Mouse (Mus musculus): ENCODE measurements around the gene BC003965. TPM values are rescaled to one million over a fixed set of nuclear protein-coding genes. Genes with fewer than 3 reads are reported as not detected.
A peak's percentile ranks its signal among the peaks of the same experiment; 100 is the strongest.

Gene BC003965
- polyA plus RNA-seq (2015; fragmentation: Nextera tagmentation; extraction: Ambion mirVana): 31.4 and 33.6 TPM in 2 replicates

DNA sequence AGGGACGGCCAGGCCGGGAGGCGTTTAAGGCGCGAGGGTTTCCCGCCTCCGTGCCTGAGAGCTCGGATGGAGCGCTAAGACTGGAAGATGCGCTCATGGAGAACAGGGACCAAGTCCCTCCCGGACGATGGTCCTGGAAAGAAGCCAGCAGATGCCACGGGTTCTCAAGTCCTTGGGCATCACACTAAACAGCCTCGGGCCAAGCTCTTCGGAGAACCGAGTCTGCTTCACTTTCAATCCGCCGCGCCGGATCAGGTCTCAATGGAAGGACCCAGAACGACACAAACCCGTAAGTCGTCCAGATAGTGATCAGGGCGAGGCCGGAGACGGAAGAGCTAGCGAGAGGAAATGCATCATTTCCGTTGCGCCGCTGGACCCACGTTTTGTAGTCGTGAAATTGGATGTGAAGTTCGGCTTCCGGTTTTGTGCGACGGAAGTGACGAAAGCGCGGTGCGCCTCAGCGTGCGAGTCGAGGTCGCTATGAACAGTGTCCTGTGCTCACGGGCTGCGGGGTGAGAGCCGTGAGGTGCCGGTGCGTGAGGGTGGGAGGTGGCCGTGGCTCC is at the start of gene BC003965:
TSS of gene BC003965 (plus strand) at position 426 of the 563 bp plus-strand sequence.
- Histone ChIP-seq H3K9me3 (no peaks in the 10 kb centered on the region), H3K27ac (peak within 1 kb of the TSS; percentile 92), H3K27me3 (no peaks in the 10 kb centered on the region), H3K9ac (peak within 1 kb of the TSS; percentile 78), H3K36me3 (peaks cover 7% of the 10 kb centered on the region), H3K4me2 (peak within 1 kb of the TSS; percentile 89), H3K4me1 (peaks cover 27% of the 10 kb centered on the region), H3K4me3 (peak within 1 kb of the TSS; percentile 70)
- under 1% methylated on average over 50 of the region's 50 CpGs for WGBS
- peak; percentile 82 for ATAC-seq (ENCODE audit: insufficient number of reproducible peaks, low FRiP score, low TSS enrichment, low read depth)

DNA sequence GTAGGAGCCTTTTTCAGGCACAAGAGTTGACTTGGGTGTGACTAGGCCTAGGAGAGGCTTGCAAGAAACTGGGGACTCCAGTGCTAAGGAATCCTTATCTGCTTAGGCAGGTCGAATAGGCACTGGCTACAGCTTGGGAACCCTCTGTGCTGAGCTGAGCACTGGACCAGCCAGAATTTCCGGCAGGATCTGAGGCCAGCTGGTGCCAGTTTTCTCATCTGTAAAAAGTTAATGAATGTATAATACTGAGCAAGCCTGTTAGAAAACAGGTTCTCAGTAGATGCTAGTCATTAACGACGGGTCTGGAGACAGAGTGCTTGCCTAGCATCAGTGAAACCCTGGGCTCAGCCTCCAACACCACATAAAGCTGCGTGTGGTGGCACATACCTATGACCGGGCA is 48.7 kb upstream of the BC003965 start:
- 70% methylated on average over 6 of the region's 6 CpGs for WGBS
- no peak for ATAC-seq (ENCODE audit: insufficient number of reproducible peaks, low FRiP score, low TSS enrichment, low read depth)

DNA sequence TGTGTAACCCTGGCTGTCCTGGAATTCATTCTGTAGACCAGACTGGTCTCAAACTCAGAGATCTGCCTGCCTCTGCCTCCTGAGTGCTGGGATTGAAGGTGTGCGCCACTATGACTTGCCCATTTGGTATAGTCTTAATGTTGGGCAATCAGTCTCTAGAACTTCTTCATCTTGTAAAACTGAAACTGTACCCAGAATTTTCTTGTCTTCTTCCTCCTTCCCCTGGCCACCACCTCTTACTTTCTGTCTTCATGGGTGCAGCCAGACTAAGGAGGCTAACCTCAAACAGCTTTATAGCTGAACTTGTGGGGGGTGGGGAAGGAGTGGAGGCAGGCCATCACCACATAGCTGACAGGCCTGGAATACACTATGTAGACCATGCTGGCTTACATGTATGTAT is 45.6 kb upstream of the BC003965 start:
- 100% methylated on average over 1 of the region's 1 CpGs for WGBS
- Histone ChIP-seq H3K27ac (no peak overlapping the region), H3K36me3 (peaks cover 17% of the 10 kb centered on the region), H3K27me3 (no peaks in the 10 kb centered on the region), H3K9ac (no peak overlapping the region), H3K9me3 (no peaks in the 10 kb centered on the region), H3K4me3 (no peak overlapping the region), H3K4me1 (peaks cover 15% of the 10 kb centered on the region), H3K4me2 (no peak overlapping the region)
- no peak for ATAC-seq (ENCODE audit: insufficient number of reproducible peaks, low FRiP score, low TSS enrichment, low read depth)

More for the DNA sequence above, 48.7 kb upstream of the BC003965 start:
- no peak overlapping the region for H3K4me2 ChIP-seq
- H3K27ac ChIP-seq: no peak overlapping the region
- peaks cover 19% of the 10 kb centered on the region for H3K4me1 ChIP-seq
- H3K36me3 ChIP-seq: peaks cover 10% of the 10 kb centered on the region; the same call in 1 of the 2 replicates
- no peak overlapping the region for H3K4me3 ChIP-seq
- no peak overlapping the region for H3K9ac ChIP-seq
- H3K9me3 ChIP-seq: no peaks in the 10 kb centered on the region
- H3K27me3 ChIP-seq: no peaks in the 10 kb centered on the region

DNA sequence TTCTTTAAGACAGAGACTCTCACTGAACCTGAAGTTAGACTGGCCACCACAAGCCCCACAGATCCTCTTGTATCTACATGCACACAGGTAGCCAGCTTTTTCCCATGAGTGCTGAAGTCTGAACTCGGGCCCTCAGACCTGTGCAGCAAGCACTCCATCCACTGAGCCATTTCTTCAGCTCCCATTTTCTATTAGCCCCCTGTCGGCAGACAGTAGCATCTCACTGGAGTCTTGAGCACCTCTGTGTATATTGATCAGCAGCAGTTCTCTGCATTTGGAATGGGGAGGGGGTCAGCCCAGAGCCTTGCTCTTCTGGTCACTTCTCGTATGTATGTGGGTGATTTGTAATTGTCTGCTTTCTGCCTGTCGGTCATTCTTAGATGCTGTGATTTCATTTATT is 44.4 kb upstream of the BC003965 start:
- peaks cover 25% of the 10 kb centered on the region for H3K36me3 ChIP-seq
- H3K9ac ChIP-seq: no peak overlapping the region
- H3K4me3 ChIP-seq: no peak overlapping the region
- H3K9me3 ChIP-seq: no peaks in the 10 kb centered on the region
- 69% methylated on average over 4 of the region's 4 CpGs for WGBS
- H3K4me2 ChIP-seq: no peak overlapping the region
- peaks cover 7% of the 10 kb centered on the region; the same call in 1 of the 2 replicates for H3K4me1 ChIP-seq
- no peak for ATAC-seq (ENCODE audit: insufficient number of reproducible peaks, low FRiP score, low TSS enrichment, low read depth)
- H3K27me3 ChIP-seq: no peaks in the 10 kb centered on the region
- no peak overlapping the region for H3K27ac ChIP-seq

DNA sequence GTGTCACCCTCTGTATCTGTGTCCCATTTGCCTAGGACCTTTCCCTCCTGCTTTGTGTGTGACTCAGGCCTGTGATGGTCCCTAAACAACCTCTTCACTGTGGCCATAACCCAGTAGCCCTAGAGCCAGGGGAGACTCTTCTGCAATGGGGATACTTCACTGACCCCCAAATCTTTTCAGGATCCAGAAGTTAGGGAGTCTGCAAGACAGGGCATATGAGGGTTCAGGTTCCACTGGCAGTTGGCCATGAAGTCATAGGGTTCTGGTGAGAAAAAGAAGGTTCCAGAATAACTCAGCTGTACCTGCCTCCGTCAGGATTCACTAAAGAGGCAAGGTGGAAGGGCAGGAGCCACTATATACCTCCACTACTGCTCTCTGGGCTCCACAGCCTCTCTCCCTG is 22.2 kb upstream of the BC003965 start, which contains the start of gene Ccdc154:
TSS of gene Ccdc154 (plus strand) at position 301 of the 400 bp plus-strand sequence.
- Histone ChIP-seq H3K4me1 (0 out of 2 replicates have a peak, but pooled peaks cover 2% of the 10 kb centered on the region), H3K4me3 (no peak within 1 kb of the TSS), H3K27me3 (no peaks in the 10 kb centered on the region), H3K9ac (no peak within 1 kb of the TSS), H3K9me3 (no peaks in the 10 kb centered on the region), H3K36me3 (peaks cover 40% of the 10 kb centered on the region), H3K27ac (no peak within 1 kb of the TSS), H3K4me2 (no peak within 1 kb of the TSS)
- WGBS: 95% methylated on average over 1 of the region's 1 CpGs
- no peak for ATAC-seq (ENCODE audit: insufficient number of reproducible peaks, low FRiP score, low TSS enrichment, low read depth)

DNA sequence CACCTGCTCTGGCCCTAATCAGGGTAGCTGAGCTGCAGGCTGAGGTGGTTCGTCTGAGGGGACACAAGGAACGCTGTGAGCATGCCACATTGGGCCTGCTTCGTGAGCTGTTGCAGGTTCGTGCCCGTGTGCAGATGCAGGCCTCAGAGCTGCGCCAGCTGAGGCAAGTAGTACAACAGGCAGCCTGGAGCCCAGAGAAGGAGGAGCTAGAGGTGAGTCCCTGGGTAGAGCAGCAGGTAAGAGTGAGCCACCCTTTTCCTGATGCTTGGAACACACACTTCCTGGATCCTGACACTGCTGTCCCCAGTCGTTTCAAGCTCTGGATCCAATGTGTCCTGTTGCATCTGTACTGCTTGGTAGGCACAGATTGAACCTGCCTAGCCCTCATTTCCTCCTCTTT is 21.0 kb upstream of the BC003965 start:
- Histone ChIP-seq H3K9ac (no peak overlapping the region), H3K27ac (no peak overlapping the region), H3K27me3 (no peaks in the 10 kb centered on the region), H3K4me3 (no peak overlapping the region), H3K9me3 (no peaks in the 10 kb centered on the region), H3K36me3 (peaks cover 34% of the 10 kb centered on the region), H3K4me2 (no peak overlapping the region), H3K4me1 (0 out of 2 replicates have a peak, but pooled peaks cover 2% of the 10 kb centered on the region)
- 65% methylated on average over 7 of the region's 7 CpGs for WGBS
- ATAC-seq (ENCODE audit: insufficient number of reproducible peaks, low FRiP score, low TSS enrichment, low read depth): no peak

DNA sequence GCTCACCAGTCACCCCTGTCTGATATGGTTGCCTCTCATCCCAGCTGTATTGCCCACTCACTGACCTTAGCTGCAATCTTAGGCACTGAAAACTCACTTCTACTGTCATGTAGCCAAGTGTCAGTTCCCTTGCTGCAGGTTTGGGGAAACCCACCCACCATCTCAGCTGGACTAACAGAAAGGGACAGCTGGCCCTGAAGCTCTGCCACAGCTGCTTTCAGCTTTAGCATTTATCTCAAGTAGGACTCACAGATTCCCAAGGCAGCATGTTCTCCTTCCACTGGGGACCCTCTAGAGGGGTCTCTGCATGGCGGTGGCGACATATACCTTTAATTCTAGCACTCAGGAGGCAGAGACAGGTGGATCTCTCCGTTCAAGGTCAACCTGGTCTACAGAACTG is 19.6 kb upstream of the BC003965 start:
- ATAC-seq (ENCODE audit: insufficient number of reproducible peaks, low FRiP score, low TSS enrichment, low read depth): no peak
- 0 out of 2 replicates have a peak, but pooled peaks cover 2% of the 10 kb centered on the region for H3K4me1 ChIP-seq
- H3K4me3 ChIP-seq: no peak overlapping the region
- no peaks in the 10 kb centered on the region for H3K27me3 ChIP-seq
- H3K27ac ChIP-seq: no peak overlapping the region
- H3K9me3 ChIP-seq: no peaks in the 10 kb centered on the region
- no peak overlapping the region for H3K4me2 ChIP-seq
- WGBS: 80% methylated on average over 3 of the region's 3 CpGs
- H3K9ac ChIP-seq: no peak overlapping the region
- peaks cover 25% of the 10 kb centered on the region for H3K36me3 ChIP-seq

DNA sequence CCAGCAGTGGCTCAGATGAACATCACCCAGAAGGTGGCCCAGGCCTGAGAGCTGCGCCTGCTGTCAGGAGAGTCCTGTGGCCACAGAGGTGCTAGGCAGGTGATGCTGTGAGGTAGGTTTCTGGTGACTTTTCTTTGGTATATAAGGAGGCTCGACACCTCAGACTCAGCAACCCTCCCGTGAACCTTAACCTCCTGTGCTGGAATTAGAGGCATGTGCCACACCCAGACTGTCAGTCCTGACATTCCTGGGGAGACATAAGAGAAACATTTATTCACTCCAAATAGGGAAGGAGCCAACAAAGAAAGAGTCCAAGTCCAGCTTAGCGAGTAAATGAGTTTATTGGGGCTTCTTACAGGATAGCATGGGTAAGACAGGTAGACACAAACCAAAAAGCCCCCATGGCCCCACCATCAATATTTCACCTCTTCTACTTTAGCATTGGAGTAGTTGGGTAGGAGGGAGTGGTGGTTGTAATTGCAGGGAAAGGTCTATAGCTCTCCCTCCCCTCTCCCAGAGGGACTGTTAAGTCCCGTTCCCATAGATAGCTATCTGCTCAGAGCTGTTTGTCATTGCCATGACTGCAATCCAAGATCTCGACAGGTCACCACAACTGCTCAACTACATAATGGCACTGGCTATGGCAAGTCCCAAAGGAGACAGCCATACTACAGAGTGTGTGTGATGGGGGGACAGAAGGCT is 18.2 kb upstream of the BC003965 start:
- WGBS: 39% methylated on average over 6 of the region's 6 CpGs
- H3K27me3 ChIP-seq: no peaks in the 10 kb centered on the region
- 0 out of 2 replicates have a peak, but pooled peaks cover 2% of the 10 kb centered on the region for H3K4me1 ChIP-seq

DNA sequence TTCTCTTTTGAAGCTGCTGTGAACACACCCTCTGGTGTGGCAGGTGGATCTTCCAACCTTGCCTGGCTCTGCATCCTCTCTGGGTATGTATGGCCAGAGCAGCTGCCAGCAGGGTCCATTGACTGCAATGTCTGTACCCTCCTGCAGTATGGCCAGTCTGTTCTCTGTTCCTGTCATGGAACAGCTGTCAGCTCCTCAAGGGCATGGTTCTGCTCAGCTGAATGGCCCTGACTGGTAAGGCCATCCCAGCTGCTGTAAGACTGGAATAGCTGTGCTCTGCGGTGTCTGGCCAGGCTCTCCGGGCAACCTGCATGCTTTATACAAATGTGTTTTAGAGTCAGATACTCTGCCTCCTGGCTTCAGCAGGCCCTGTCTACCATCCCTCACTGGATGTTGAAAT is 14.6 kb upstream of the BC003965 start:
- no peaks in the 10 kb centered on the region for H3K36me3 ChIP-seq
- no peaks in the 10 kb centered on the region for H3K9me3 ChIP-seq
- no peaks in the 10 kb centered on the region for H3K27me3 ChIP-seq
- H3K4me1 ChIP-seq: 0 out of 2 replicates have a peak, but pooled peaks cover 2% of the 10 kb centered on the region
- 0 out of 2 replicates have a peak, but pooled peaks have one; percentile 31 for ATAC-seq (ENCODE audit: insufficient number of reproducible peaks, low FRiP score, low TSS enrichment, low read depth)
- no peak overlapping the region for H3K27ac ChIP-seq
- H3K4me3 ChIP-seq: no peak overlapping the region
- WGBS: 91% methylated on average over 2 of the region's 2 CpGs
- no peak overlapping the region for H3K9ac ChIP-seq
- no peak overlapping the region for H3K4me2 ChIP-seq

More for the DNA sequence above, 18.2 kb upstream of the BC003965 start:
- H3K9me3 ChIP-seq: no peaks in the 10 kb centered on the region
- H3K4me3 ChIP-seq: no peak overlapping the region
- no peak overlapping the region for H3K4me2 ChIP-seq
- ATAC-seq (ENCODE audit: insufficient number of reproducible peaks, low FRiP score, low TSS enrichment, low read depth): no peak
- no peak overlapping the region for H3K9ac ChIP-seq
- no peak overlapping the region for H3K27ac ChIP-seq
- H3K36me3 ChIP-seq: peaks cover 12% of the 10 kb centered on the region; the same call in 1 of the 2 replicates

DNA sequence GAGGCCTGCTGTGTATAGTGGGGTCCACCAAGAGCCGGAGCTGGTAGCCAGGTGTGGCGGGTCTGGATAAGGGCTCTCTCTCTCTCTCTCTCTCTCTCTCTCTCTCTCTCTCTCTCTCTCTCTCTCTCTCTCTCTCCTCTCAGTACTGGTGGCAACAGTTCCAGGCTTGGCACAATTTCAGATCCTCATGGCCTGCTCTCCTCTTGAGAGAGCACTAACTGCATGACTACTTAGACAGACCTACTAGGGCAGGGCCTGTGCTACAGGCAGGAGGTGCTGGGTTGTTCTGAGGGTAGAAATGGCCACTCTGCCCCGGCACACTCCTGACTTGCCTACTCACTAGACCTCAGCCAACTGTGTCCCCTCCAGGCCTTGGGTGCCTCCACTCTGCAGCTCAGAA is 11.8 kb upstream of the BC003965 start:
- Histone ChIP-seq H3K27me3 (0 out of 2 replicates have a peak, but pooled peaks cover 6% of the 10 kb centered on the region), H3K9ac (no peak overlapping the region), H3K27ac (no peak overlapping the region), H3K4me1 (no peaks in the 10 kb centered on the region), H3K36me3 (no peaks in the 10 kb centered on the region), H3K9me3 (no peaks in the 10 kb centered on the region), H3K4me2 (no peak overlapping the region), H3K4me3 (no peak overlapping the region)
- 67% methylated on average over 3 of the region's 3 CpGs for WGBS
- no peak for ATAC-seq (ENCODE audit: insufficient number of reproducible peaks, low FRiP score, low TSS enrichment, low read depth)

DNA sequence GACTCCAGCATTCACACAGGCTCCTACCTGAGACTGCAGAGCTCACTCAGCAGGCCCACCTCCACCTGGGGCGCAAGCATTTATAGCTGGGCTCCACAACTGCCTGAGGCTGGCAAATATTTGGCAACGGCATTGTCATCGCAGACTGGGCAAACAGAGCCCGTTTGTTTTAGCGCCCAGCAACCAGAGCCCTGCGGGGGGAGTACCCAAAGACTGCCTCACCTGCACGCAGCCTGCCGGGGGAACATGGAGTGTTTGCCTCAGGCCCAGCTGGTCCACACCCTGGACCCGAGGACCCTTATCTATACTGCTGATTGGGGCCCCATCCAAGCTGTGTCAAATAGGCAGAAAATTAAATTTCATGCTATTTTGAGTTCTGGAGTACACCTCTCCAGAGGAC is 8.9 kb upstream of the BC003965 start, which contains the start of gene Gm38655:
TSS of gene Gm38655 (minus strand) at position 61 of the 400 bp plus-strand sequence.
- Histone ChIP-seq H3K9ac (no peak within 1 kb of the TSS), H3K27ac (no peak within 1 kb of the TSS), H3K4me2 (no peak within 1 kb of the TSS), H3K4me3 (no peak within 1 kb of the TSS), H3K27me3 (0 out of 2 replicates have a peak, but pooled peaks cover 8% of the 10 kb centered on the region), H3K36me3 (no peaks in the 10 kb centered on the region), H3K4me1 (no peaks in the 10 kb centered on the region), H3K9me3 (no peaks in the 10 kb centered on the region)
- 64% methylated on average over 9 of the region's 9 CpGs for WGBS
- ATAC-seq (ENCODE audit: insufficient number of reproducible peaks, low FRiP score, low TSS enrichment, low read depth): no peak

DNA sequence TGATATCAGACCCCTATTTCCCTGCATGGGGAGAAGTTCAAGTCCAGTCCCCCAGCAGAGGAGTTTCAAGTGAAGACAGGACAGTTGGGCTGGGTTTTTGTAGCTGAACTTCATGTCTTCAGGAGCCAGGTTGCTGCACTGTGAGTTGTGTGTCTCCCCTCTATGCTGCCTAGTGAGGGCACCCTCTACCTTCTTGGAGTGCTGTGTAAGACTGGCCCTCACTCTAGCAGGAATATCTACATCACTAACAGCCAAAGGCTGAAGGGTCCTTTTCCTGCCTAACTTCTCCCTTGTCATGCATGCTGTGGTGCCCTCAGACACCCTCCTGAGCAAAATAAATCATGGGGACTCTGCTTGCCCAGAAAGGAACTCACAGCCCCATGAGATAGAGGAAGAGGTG is 1.1 kb upstream of the BC003965 start:
- peaks cover 23% of the 10 kb centered on the region for H3K4me1 ChIP-seq

More for the DNA sequence above, 1.1 kb upstream of the BC003965 start:
- H3K27ac ChIP-seq: no peak overlapping the region
- no peak overlapping the region for H3K4me3 ChIP-seq
- no peaks in the 10 kb centered on the region for H3K27me3 ChIP-seq
- no peaks in the 10 kb centered on the region for H3K9me3 ChIP-seq
- peaks cover 7% of the 10 kb centered on the region for H3K36me3 ChIP-seq
- ATAC-seq (ENCODE audit: insufficient number of reproducible peaks, low FRiP score, low TSS enrichment, low read depth): no peak
- H3K9ac ChIP-seq: no peak overlapping the region
- H3K4me2 ChIP-seq: no peak overlapping the region

Measured in limb, embryonic 15.5 days (tissue).